Mouse (Mus musculus): Measurements from ENCODE around the gene Dpp6.

Dpp6 gene

DNA sequence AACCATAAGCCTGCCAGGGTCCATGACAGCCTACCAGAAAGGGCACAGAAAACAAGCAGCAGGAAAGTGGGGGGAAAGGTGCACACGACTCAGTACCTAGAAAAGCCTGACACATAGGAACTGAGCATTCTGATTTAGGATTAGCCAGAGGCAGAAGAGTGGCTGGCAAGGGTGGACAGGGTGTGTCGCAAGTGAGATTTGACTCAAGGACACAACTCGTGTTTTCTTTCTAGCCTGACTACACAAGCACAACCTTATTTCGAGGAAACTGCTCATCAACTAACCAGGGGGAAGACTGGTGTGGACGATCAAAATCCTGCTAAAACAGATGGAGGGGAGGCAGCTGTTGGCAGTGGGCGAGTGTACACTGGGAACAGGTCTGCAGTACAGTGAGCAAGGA is 922.2 kb downstream of the Dpp6 start:
- DNase-seq (ENCODE audit: low read depth, low spot score): no peak

GRCm38 (mm10) chr5:27744944-27745343 is 927.9 kb downstream of the Dpp6 start:
- no peak for DNase-seq (ENCODE audit: low read depth, low spot score)

- no peak for DNase-seq (ENCODE audit: low read depth, low spot score)
Observed at GRCm38 (mm10) chr5:27765780-27766179, 948.8 kb downstream of the Dpp6 start.

GRCm38 (mm10) chr5:27767948-27768347 is 950.9 kb downstream of the Dpp6 start:
- no peak for DNase-seq (ENCODE audit: low read depth, low spot score)
